Mouse (Mus musculus) kidney, adult 11 months (tissue): ENCODE data around the gene Spata31d1d.
"Not testable (repeated sequence)": the region's sequence is repeated elsewhere in the genome, so short reads cannot be mapped to it uniquely, and the experiment has no call there.

Experiments used
- DNase-seq: peaks from one replicate; pipeline ENCODE4 v3.0.0; 2022

The Spata31d1d gene

DNA sequence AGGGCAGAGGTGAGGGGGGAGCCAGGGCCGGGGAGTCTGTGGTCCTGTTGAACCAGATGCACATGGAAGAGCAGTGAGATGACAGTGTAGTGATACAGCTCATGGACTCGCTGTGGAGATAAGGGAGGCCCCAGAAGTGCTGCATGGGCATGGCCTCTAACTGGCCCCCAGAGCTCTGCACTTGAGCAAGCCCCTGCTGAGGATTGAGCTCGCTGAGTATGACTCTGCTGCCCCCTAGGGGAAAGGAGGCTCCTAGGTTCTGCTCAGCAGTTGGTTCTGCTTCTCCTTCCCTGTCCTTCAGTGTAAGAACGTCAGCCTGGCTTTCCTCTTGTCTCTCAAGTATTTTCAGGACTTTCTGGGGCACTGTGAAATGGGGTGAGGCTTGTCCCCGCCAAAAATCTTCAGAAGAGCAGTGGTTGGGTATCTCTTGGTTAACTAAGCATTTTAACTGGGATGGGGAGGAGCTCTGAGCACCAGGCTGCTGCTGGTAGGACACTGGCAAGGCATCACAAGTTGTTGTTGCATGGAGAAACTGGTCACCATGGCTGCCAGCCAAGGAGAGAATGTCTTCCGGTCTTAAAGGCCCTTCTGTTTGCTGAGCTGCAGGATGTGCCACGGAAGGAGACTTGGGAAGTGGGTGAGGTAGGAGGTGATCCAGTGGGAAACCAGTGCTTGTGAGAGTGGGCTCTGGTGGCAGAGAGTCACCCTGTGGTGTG is 3.0 kb downstream of the Spata31d1d start:
- DNase-seq, result peak; percentile 56

- DNase-seq, result no peak
Observed at GRCm38 (mm10) chr13:59726139-59726867, 5.2 kb downstream of the Spata31d1d start.

DNA sequence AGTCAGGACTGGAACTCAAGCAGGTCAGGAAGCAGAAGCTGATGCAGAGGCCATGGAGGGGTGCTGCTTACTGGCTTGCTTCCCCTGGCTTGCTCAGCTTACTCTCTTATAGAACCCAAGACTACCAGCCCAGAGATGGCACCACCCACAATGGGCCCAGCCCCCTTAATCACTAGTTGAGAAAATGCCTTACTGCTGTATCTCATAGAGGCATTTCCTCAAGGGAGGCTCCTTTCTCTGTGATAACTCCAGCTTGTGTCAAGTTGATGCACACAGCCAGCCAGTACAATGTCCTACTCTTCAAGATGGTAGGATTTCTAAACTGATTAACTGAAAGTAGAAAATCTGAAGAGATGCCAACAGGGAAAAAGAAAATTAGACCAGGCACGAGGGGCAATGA is 9.5 kb downstream of the Spata31d1d start:
- DNase-seq, result not testable (repeated sequence)

DNA sequence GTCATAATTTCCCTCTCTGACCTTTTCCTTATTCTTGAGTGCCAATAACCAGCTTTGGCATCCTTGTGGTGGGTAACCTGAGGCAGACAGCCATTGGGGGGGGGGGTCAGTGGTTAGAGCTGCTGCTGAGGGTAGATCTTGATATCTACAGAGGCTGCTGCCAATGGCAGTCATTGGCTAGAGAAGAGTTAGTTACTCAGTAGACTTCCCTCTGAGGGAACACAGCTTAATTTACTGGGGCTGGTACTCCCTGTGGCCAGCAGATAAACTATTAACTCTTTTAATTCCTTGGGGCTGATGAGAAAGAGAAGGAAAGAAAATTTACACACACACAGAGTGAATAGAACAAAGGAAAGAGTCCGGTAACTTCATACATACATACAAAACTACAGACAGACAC is 12.1 kb downstream of the Spata31d1d start:
- no peak for DNase-seq

- DNase-seq, result peak; percentile 13
Observed at GRCm38 (mm10) chr13:59718857-59719440, 12.6 kb downstream of the Spata31d1d start.

DNA sequence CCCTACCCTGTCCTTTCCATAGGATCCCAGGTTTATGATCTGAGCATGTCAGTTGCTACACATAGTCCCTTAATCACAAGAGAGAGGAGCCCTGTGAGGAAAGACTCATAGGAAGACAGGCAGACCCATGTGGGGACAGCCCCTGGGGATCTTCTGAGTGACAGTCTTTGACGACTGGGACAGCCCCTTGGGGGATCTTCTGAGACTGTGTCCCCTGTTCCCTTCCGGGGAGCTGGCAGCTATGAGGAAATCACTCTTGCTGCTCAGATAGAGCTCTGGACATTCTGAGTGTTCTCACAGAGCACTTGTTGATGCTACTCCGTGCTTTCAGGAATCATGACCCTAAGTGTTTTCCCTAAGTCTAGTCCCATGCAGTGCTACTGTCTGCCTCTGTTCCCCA is 17.8 kb downstream of the Spata31d1d start:
- DNase-seq, result no peak

GRCm38 (mm10) chr13:59711984-59712383 is 19.6 kb downstream of the Spata31d1d start, which contains the start of gene Spata31d1b:
Spata31d1b (plus strand) TSS chr13:59712284.
- not testable (repeated sequence) for DNase-seq

GRCm38 (mm10) chr13:59710230-59710629 is 21.3 kb downstream of the Spata31d1d start, which contains the start of gene Spata31d1a:
Spata31d1a (minus strand) TSS chr13:59710330.
- no peak for DNase-seq

DNA sequence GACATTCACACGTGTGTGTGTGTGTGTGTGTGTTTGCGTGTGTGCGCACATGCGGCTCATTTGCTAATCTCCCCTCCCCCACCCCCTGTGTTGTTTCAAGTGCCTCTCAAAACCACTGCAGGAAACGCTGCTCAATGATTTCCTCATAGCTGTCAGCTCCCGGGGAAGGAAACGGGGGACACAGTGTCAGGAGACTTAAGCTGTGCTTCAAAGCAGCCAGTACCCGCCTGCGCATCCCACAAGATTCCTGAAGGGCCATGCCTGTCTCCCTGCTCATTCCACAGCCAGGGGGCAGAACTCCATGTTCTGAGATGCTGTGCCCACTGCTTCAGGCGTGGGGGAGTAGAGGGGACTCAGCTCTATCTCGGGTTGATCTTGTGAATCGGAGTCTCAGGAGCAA is 27.0 kb downstream of the Spata31d1d start:
- DNase-seq, result peak; percentile 40

GRCm38 (mm10) chr13:59703514-59703913 is 28.0 kb downstream of the Spata31d1d start:
- no peak for DNase-seq

DNA sequence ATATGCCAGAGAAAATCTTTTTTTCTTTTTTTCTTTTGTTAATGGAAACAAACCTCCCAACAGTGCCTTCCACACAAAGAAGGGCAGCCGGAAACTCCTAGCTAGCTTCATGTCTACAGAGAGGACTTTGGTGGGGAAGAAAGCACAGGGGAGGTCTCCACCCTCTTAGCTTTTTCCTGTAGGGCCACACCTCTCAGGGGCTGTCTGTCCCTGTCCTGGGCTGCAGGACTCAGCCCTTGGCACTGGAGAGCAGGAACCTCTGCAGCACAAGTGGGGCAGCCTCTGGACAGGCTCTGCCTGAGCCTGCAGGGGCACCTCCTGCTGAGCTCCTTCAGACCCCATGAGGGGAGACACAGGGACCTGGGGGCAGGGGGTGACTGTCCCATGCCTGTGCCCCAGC is 31.4 kb downstream of the Spata31d1d start:
- not testable (repeated sequence) for DNase-seq

DNA sequence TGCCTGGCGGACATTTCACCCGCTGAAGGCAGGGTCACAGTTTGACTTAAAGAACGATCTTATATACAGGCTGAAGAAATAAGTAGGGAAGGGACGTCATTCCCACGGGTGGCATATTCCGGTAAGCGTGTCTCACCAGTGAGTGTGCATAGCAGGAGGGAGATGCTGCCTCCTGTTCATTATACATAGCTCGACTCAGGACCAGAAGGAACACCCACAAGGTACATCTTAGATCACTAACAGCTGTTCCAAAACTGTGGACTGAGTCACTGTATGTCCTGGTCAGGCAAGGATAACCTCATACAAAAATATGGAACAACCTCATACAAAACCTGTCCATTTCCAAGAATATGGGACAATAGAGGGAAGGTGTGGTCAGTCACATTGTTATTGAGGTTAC is 32.4 kb downstream of the Spata31d1d start:
- no peak for DNase-seq

- no peak for DNase-seq
Observed at GRCm38 (mm10) chr13:59695781-59696180, 35.8 kb downstream of the Spata31d1d start.

DNA sequence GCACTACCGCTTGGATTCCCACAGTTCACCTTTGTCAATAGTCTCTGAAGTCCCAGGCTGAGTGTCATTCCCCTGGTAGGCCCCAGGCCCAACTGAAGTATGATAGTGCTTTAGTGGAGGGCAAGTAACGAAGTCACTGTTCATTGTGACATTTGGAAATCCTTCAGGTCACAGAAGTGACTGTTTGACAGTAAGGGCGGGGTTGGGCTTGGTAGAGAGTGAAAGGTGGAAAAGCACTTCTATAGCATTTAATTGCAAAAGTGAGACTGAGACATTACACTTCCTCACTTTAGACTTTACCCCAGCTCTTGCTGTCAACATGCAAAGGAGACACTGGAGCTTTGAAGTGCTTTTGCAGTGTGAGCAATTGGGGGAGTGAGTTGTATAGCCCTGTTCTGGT is 37.5 kb downstream of the Spata31d1d start, which contains the start of gene 4921517D22Rik:
TSS of gene 4921517D22Rik (minus strand) at position 101 of the 400 bp plus-strand sequence.
- no peak for DNase-seq

- no peak for DNase-seq
Observed at GRCm38 (mm10) chr13:59691478-59691877, 40.1 kb downstream of the Spata31d1d start.

DNA sequence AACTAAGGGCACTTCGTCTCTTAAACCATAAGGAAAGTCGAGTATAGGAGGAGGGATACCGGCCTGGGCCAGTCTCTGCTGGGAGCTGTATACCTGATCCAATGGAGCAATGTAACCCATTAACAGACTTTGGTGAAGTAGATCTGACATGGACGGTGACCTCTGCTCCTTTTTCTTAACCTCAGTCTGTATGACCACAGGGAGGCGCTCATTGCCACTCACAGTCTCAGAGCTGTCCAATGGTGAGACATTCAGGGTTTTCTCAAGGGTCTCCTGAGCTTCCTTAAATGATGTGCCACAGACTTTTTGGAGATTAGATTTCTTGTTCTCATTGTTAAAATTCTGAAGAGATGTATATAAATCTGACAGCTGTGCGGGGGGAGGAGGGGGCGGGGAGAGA is 41.0 kb downstream of the Spata31d1d start:
- no peak for DNase-seq

GRCm38 (mm10) chr13:59689843-59690242 is 41.7 kb downstream of the Spata31d1d start:
- no peak for DNase-seq

- no peak for DNase-seq
Observed at GRCm38 (mm10) chr13:59689313-59689712, 42.2 kb downstream of the Spata31d1d start.

- no peak for DNase-seq
Observed at GRCm38 (mm10) chr13:59688338-59688770, 43.2 kb downstream of the Spata31d1d start.

- DNase-seq, result no peak
Observed at GRCm38 (mm10) chr13:59685236-59685635, 46.3 kb downstream of the Spata31d1d start.

- DNase-seq, result no peak
Observed at GRCm38 (mm10) chr13:59682629-59683028, 48.9 kb downstream of the Spata31d1d start.

- DNase-seq, result no peak
Observed at GRCm38 (mm10) chr13:59679908-59680307, 51.6 kb downstream of the Spata31d1d start.

GRCm38 (mm10) chr13:59679306-59679705 is 52.2 kb downstream of the Spata31d1d start:
- no peak for DNase-seq
